Mouse (Mus musculus) gastrocnemius, postnatal 4 days (tissue): ENCODE measurements at regions not wholly inside any gene's neighbourhood (a gene's known extent, or its start where the extent isn't known, plus 50 kb on each side); places are given as distances from the start of the nearest gene placed in this dataset.

Source experiments
- DNase-seq, 2 experiments: peaks; one replicate each; pipeline ENCODE4 v3.0.0; 2021 to 2022; ENCODE audit warnings: low spot score in 2 of 2, mixed read lengths in 2 of 2

DNA sequence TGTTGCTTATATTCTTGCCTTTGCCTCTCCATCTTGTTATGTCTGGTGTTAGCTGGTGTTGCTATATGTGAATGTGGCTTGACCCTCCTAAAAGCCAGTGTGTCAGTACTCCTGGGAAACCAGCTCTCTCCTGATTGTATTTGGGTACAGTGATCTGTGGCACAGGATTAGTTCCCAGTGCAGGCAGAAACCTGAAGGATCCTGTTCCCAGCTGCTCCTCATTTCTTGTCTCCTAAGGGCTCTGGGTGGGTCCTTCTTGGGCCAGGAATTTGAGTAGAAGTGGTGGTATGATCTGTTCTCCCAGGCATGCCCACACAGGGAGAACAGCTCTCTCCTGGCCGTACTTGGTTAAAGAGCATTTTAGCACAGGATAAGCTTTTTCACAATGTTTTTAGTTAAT lies 286.2 kb upstream of the Cypt12 start:
- no peak for DNase-seq

DNA sequence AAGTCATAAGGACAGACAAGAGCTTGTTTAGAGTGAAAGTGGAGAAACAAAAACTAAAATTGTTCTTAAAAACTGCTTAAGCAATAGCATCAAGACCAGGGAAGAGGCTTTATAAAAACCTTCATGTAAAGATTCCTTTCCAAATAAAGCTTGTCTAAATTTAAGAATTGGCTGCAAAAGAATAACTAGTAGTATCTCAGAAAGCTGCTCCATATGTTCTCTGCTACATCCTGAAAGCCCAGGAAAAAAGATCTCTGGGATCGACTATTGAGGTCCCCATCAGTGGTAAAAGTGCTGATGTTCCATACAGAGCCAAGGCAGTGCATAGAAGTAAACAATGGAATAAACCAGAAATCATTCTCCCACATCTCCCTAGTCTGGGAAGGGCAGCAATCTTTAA lies 281.2 kb upstream of the Cypt12 start:
- no peak for DNase-seq

- no peak for DNase-seq
These were observed 279.4 kb upstream of the Cypt12 start for GRCm38 (mm10) chr3:17668839-17669238.
